Mouse (Mus musculus) ES-CJ7 (cell line): ENCODE data around the gene Lrig1.
A peak's percentile ranks its signal among the peaks of the same experiment; 100 is the strongest.

Experiments
- DNase-seq: peaks from one replicate; pipeline ENCODE4 v3.0.0; 2011; ENCODE audit warnings: low read depth, low spot score

Lrig1 gene

GRCm38 (mm10) chr6:94647574-94648430 is 52.2 kb downstream of the Lrig1 start:
- DNase-seq: peak; percentile 92

- DNase-seq: no peak
These were observed 53.1 kb downstream of the Lrig1 start for GRCm38 (mm10) chr6:94646902-94647301.

- DNase-seq: no peak
These were observed 53.6 kb downstream of the Lrig1 start for GRCm38 (mm10) chr6:94646274-94646863.

GRCm38 (mm10) chr6:94645723-94646122 is 54.2 kb downstream of the Lrig1 start:
- no peak for DNase-seq

GRCm38 (mm10) chr6:94644641-94645040 is 55.3 kb downstream of the Lrig1 start:
- DNase-seq: no peak

- DNase-seq: no peak
These were observed 56.0 kb downstream of the Lrig1 start for GRCm38 (mm10) chr6:94643989-94644388.

GRCm38 (mm10) chr6:94642048-94642447 is 57.9 kb downstream of the Lrig1 start:
- DNase-seq: no peak

- DNase-seq: no peak
These were observed 59.7 kb downstream of the Lrig1 start for GRCm38 (mm10) chr6:94640297-94640696.

GRCm38 (mm10) chr6:94637024-94637434 is 62.9 kb downstream of the Lrig1 start:
- no peak for DNase-seq

GRCm38 (mm10) chr6:94635343-94635742 is 64.6 kb downstream of the Lrig1 start:
- peak; percentile 51 for DNase-seq

- no peak for DNase-seq
These were observed 65.2 kb downstream of the Lrig1 start for GRCm38 (mm10) chr6:94634710-94635109.

GRCm38 (mm10) chr6:94634274-94634673 is 65.7 kb downstream of the Lrig1 start:
- no peak for DNase-seq

GRCm38 (mm10) chr6:94631779-94632082 is 68.2 kb downstream of the Lrig1 start:
- DNase-seq: no peak

GRCm38 (mm10) chr6:94631051-94631778 is 68.7 kb downstream of the Lrig1 start:
- DNase-seq: no peak

- no peak for DNase-seq
These were observed 71.2 kb downstream of the Lrig1 start for GRCm38 (mm10) chr6:94628787-94629186.

GRCm38 (mm10) chr6:94627714-94628595 is 72.0 kb downstream of the Lrig1 start:
- DNase-seq: no peak

GRCm38 (mm10) chr6:94626807-94627206 is 73.2 kb downstream of the Lrig1 start:
- no peak for DNase-seq

- DNase-seq: no peak
These were observed 74.1 kb downstream of the Lrig1 start for GRCm38 (mm10) chr6:94625896-94626295.

GRCm38 (mm10) chr6:94624543-94624942 is 75.4 kb downstream of the Lrig1 start:
- no peak for DNase-seq

GRCm38 (mm10) chr6:94622983-94623382 is 77.0 kb downstream of the Lrig1 start:
- DNase-seq: peak; percentile 76

GRCm38 (mm10) chr6:94620801-94621301 is 79.1 kb downstream of the Lrig1 start:
- no peak for DNase-seq
